Mouse (Mus musculus) liver, embryonic 12.5 days (tissue): ENCODE data around the gene Spock2. TPM values are rescaled to one million over a fixed set of nuclear protein-coding genes. Genes with fewer than 3 reads are reported as not detected.

ENCODE experiments used
- ATAC-seq: fragments of 200-750 bp; cut with Nextera tagmentation; 2 replicates; pipeline ENCODE4 v1.8.0; 2017; ENCODE audit warnings: moderate number of reproducible peaks, mild to moderate bottlenecking, moderate library complexity
- H3K27ac ChIP-seq: fragments of 300-500 bp; sonication (generic); 2 replicates; pipeline ENCODE4 v1.5.1; 2016; ENCODE audit warnings: mild to moderate bottlenecking
- H3K27me3 ChIP-seq: fragments of 300-500 bp; sonication (generic); replicated peaks from 2 replicates; pipeline ENCODE4 v1.6.1; 2016; ENCODE audit warnings: mild to moderate bottlenecking, moderate library complexity
- H3K36me3 ChIP-seq: fragments of 300-500 bp; sonication (generic); 2 replicates; pipeline ENCODE4 v1.6.1; 2016; ENCODE audit warnings: mild to moderate bottlenecking, moderate library complexity
- H3K4me1 ChIP-seq: fragments of 300-500 bp; sonication (generic); 2 replicates; pipeline ENCODE4 v1.6.1; 2016
- H3K4me2 ChIP-seq: fragments of 300-500 bp; sonication (generic); 2 replicates; pipeline ENCODE4 v1.6.1; 2016; ENCODE audit warnings: mild to moderate bottlenecking, moderate library complexity
- H3K4me3 ChIP-seq: fragments of 300-500 bp; sonication (generic); 2 replicates; pipeline ENCODE4 v1.5.1; 2016; ENCODE audit warnings: mild to moderate bottlenecking, moderate library complexity
- H3K9ac ChIP-seq: fragments of 300-500 bp; sonication (generic); 2 replicates; pipeline ENCODE4 v1.6.1; 2016; ENCODE audit warnings: mild to moderate bottlenecking, moderate library complexity
- H3K9me3 ChIP-seq: fragments of 300-500 bp; sonication (generic); replicated peaks from 2 replicates; pipeline ENCODE4 v1.6.1; 2016; ENCODE audit warnings: mild to moderate bottlenecking, moderate library complexity
- WGBS: fragments of 180-500 bp; shearing (Covaris S2); methylation state at CpG from one replicate; pipeline ENCODE4 v1.1.7; 2016; ENCODE audit not compliant: insufficient replicate concordance; 5-methylcytosine and 5-hydroxymethylcytosine counted together
- polyA plus RNA-seq: library from polyadenylated mRNA; unstranded; fragments of >200 nt; fragmentation: Nextera tagmentation; extraction: Ambion mirVana; gene quantifications from 2 replicates; pipeline ENCODE4 v1.2.1, GENCODE M21; 2016

The Spock2 gene
- polyA plus RNA-seq, 1 experiment from 2014 or later: 0.10 TPM

DNA sequence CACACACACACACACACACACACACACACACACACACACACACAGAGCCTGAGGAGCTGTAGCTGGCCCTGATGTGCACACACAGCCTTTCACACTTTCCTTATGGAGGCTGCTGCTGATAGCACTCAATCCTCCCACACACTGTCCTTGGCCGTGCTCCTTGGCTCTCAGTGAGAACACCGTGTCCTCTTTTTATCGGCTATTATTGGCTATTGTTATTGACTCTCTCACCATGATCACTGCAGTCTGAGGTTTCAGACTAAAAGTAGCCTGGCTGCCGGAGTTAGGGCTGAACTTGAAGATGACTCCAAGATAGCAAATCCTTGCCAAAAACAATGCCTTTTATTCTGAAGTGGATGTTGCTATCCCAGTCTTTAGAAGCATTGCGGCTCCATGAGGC, 24.1 kb upstream of the Spock2 start:
- H3K27ac ChIP-seq: peak overlapping the region; percentile 95; the same call in 1 of the 2 replicates
- no peak for ATAC-seq
- H3K36me3 ChIP-seq: no peaks in the 10 kb centered on the region
- H3K4me3 ChIP-seq: no peak overlapping the region
- H3K4me1 ChIP-seq: peaks cover 69% of the 10 kb centered on the region
- no peaks in the 10 kb centered on the region for H3K9me3 ChIP-seq
- no peak overlapping the region for H3K9ac ChIP-seq
- no peaks in the 10 kb centered on the region for H3K27me3 ChIP-seq
- 58% methylated on average over 5 of the region's 5 CpGs for WGBS
- H3K4me2 ChIP-seq: no peak overlapping the region

DNA sequence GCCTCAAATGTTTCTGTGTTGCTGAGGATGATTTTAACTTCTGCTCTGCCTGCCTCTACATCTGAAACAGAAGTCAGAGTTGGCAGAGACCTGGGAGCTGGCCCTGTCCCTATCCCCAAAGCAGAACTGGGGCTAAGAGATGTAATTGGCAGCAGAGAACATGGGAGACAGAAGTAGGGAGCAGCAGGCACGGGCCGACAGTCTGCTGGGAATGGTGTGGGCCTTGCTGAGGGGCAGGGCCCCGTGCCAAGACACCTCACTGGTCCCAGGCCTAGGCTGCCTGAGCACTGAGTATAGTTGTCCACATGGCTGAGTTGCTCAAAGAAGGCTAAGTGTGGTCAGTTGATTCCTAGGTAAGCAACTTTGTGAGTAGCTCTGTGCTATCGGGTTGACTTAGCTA, 22.0 kb upstream of the Spock2 start:
- no peak overlapping the region for H3K9ac ChIP-seq
- H3K9me3 ChIP-seq: no peaks in the 10 kb centered on the region
- no peak overlapping the region for H3K27ac ChIP-seq
- H3K36me3 ChIP-seq: no peaks in the 10 kb centered on the region
- peaks cover 47% of the 10 kb centered on the region for H3K4me1 ChIP-seq
- WGBS: 85% methylated on average over 4 of the region's 4 CpGs
- no peak for ATAC-seq
- no peak overlapping the region for H3K4me2 ChIP-seq
- no peaks in the 10 kb centered on the region for H3K27me3 ChIP-seq
- no peak overlapping the region for H3K4me3 ChIP-seq

DNA sequence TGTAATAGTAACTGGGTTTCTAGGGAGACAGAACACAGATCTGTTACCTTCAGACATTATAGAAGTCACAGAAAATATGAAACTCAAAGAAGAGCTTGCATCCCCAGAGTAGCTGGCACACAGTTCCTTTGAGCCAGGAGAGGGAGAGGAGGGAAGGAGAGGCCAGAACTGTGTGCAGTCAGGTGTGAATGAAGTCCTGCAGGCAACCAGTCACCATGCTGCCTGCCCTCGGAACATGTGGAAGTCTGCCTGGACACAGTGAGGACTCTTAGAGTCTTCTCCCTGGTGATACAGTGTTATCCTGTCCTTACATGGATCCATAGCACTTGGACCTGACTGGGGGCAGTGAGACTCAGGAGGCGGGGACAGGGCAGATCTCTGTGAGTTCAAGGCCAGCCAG, 13.7 kb upstream of the Spock2 start:
- Histone ChIP-seq H3K4me3 (no peak overlapping the region), H3K27ac (no peak overlapping the region), H3K27me3 (no peaks in the 10 kb centered on the region), H3K9ac (no peak overlapping the region), H3K4me2 (no peak overlapping the region), H3K36me3 (no peaks in the 10 kb centered on the region), H3K9me3 (no peaks in the 10 kb centered on the region), H3K4me1 (no peaks in the 10 kb centered on the region)
- no peak for ATAC-seq
- 74% methylated on average over 2 of the region's 2 CpGs for WGBS

DNA sequence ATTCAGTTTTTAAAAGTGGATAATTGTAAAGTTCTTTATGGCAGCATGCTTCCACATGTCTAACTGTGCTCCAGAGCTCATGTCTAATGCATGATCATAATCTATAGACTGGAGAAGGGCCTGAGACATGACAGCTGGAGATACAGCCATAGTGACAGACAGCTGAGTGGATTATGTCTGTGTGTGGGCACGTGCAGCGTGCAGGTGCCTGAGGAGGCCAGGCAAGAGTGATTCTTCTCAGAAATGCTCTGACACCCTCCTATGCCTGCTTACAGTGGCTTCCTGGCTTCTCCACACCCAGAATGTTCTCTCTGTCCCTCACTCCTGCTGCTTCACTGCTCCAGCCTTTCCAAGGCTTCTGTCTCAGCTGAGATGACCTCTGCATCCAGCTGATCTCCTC, 12.3 kb upstream of the Spock2 start:
- H3K4me1 ChIP-seq: no peaks in the 10 kb centered on the region
- H3K4me2 ChIP-seq: no peak overlapping the region
- no peaks in the 10 kb centered on the region; the same call in 1 of the 2 replicates for H3K36me3 ChIP-seq
- ATAC-seq: no peak
- H3K27ac ChIP-seq: no peak overlapping the region
- WGBS: 61% methylated on average over 2 of the region's 2 CpGs
- no peaks in the 10 kb centered on the region for H3K27me3 ChIP-seq
- no peaks in the 10 kb centered on the region for H3K9me3 ChIP-seq
- no peak overlapping the region for H3K4me3 ChIP-seq
- no peak overlapping the region for H3K9ac ChIP-seq

DNA sequence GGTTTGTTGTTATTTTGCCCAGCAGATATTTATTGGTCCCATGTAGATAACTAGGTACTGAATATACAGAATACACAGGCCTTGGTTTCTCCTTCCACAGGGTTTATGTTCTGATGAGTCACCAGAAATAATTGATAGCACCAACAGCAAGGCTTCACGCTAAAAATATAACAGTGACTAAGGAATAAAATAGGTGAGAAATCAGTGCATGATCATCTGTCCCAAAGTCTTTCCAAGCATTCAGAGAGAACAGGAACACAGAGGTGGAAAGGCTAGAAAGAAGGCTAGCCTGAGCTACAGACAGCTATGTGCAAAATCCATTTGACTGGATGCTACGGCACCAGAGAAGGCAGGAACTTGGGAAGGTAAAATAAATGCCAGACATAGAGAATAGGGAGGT, 10.5 kb upstream of the Spock2 start:
- Histone ChIP-seq H3K27ac (no peak overlapping the region), H3K9ac (no peak overlapping the region), H3K4me3 (no peak overlapping the region), H3K4me1 (no peaks in the 10 kb centered on the region), H3K27me3 (no peaks in the 10 kb centered on the region), H3K9me3 (no peaks in the 10 kb centered on the region), H3K36me3 (no peaks in the 10 kb centered on the region; the same call in 1 of the 2 replicates), H3K4me2 (no peak overlapping the region)
- WGBS: 80% methylated on average over 2 of the region's 2 CpGs
- no peak for ATAC-seq

DNA sequence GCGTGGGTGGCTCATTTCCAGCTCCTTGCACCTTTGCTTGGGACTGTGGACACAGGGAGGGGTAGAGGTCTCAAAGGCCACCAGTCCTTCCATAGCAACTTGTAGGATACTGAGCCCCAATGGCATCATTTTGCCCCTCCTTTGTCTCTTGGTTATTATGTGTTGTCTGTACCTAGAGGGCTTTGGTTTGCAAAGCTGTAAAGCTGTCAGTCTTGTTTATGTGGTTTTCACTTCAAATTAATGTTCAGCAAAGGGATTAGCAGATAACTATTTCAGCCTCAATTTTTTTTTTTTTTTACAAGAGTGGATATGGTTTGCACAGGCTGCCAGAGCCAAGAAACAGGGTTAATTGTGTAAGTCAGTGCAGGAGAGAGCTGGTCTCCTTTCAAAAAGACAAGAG, 9.7 kb upstream of the Spock2 start:
- H3K27ac ChIP-seq: no peak overlapping the region

DNA sequence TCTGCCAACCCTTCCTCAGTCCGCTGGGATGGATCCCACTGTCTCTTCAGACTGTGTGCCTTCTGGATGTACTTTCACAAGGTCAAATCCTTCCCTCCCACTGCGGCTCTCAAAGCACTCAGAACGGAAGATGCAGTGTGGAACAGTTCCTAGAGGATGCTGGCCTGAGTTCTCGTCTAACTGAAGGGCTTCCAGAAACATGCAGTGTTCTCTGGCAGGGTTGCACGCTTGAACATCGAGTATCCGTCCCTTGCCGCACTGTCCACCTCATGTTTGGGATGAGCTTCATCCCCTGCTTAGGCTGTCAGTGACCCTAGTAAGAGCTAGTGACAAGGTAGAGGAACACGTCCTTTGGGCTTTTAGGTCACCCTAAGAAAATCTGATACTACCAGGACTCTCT, 8.9 kb upstream of the Spock2 start:
- H3K4me1 ChIP-seq: no peaks in the 10 kb centered on the region
- 78% methylated on average over 9 of the region's 9 CpGs for WGBS
- ATAC-seq: no peak
- H3K4me2 ChIP-seq: no peak overlapping the region
- H3K9ac ChIP-seq: no peak overlapping the region
- no peak overlapping the region for H3K27ac ChIP-seq
- H3K4me3 ChIP-seq: no peak overlapping the region
- H3K9me3 ChIP-seq: no peaks in the 10 kb centered on the region
- H3K27me3 ChIP-seq: no peaks in the 10 kb centered on the region
- no peaks in the 10 kb centered on the region; the same call in 1 of the 2 replicates for H3K36me3 ChIP-seq

More for the DNA sequence above, 9.7 kb upstream of the Spock2 start:
- no peak overlapping the region for H3K4me2 ChIP-seq
- H3K36me3 ChIP-seq: no peaks in the 10 kb centered on the region; the same call in 1 of the 2 replicates
- no peak overlapping the region for H3K9ac ChIP-seq
- H3K27me3 ChIP-seq: no peaks in the 10 kb centered on the region
- H3K4me1 ChIP-seq: no peaks in the 10 kb centered on the region
- ATAC-seq: no peak
- 69% methylated on average over 1 of the region's 1 CpGs for WGBS
- H3K9me3 ChIP-seq: no peaks in the 10 kb centered on the region
- H3K4me3 ChIP-seq: no peak overlapping the region

DNA sequence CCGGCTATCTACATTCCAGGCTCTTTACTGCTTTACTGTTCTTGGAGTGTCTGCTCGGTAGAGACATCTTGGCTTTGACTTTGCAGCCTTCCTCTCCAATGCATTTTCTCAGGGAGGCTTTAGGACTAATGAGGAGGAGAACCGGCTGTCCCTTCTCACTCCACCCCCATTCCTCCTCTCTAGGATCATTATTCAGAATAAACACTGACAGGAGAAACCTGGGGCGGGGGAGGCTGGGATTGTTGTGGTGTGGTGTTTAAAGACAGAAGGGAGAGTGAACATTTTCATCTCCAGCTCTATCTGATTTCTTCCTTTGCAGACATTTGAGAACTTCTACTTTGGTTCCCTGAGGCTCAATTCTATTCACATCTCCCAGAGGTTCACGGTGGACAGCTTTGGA, 8.2 kb upstream of the Spock2 start:
- no peak overlapping the region for H3K4me2 ChIP-seq
- no peak overlapping the region for H3K27ac ChIP-seq
- no peak overlapping the region for H3K4me3 ChIP-seq
- H3K4me1 ChIP-seq: no peaks in the 10 kb centered on the region
- 68% methylated on average over 5 of the region's 5 CpGs for WGBS
- no peak overlapping the region for H3K9ac ChIP-seq
- H3K27me3 ChIP-seq: peaks cover 2% of the 10 kb centered on the region
- ATAC-seq: no peak
- H3K36me3 ChIP-seq: no peaks in the 10 kb centered on the region; the same call in 1 of the 2 replicates
- no peaks in the 10 kb centered on the region for H3K9me3 ChIP-seq

DNA sequence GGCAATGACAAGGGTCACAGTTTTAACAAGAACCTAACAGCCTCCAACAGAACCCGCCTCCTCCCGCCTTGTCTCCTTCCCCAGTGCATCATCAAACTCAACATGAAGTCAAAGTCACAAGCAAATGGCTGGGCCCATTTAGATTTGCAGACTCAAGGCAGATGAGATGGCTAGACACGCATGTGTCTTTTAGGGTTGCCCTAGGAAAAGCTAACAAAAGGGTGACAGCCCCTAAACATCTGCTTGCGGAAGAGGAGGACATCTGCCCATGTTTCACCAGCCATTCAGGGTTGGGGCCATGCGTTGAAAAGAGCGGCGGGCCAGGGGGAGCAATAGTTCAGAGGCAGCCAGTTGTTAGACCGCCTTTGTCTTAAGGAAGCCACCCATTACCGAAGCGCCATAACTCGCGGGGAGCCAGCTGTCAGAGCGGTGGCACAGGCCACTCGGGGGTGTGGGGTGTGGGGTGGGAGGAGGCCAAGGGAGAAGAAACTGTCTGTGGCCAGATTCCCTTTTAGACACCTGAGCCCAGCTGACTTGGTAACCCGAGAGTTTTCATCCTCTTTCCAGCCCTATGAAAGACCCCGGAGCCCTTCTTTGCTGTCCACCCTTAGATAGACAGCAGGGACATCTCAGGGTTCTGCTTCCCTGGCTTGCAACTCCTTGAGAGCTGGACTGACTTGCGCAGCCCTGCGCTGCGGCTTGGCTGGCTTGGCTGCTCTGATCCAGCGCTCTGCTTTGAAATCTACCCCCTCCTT, 451 bp upstream of the Spock2 start:
- Histone ChIP-seq H3K4me2 (no peak overlapping the region), H3K4me1 (peaks cover 15% of the 10 kb centered on the region), H3K9me3 (no peaks in the 10 kb centered on the region), H3K9ac (no peak overlapping the region), H3K36me3 (no peaks in the 10 kb centered on the region), H3K4me3 (no peak overlapping the region), H3K27me3 (peaks cover 75% of the 10 kb centered on the region), H3K27ac (no peak overlapping the region)
- WGBS: 24% methylated on average over 20 of the region's 20 CpGs
- no peak for ATAC-seq

DNA sequence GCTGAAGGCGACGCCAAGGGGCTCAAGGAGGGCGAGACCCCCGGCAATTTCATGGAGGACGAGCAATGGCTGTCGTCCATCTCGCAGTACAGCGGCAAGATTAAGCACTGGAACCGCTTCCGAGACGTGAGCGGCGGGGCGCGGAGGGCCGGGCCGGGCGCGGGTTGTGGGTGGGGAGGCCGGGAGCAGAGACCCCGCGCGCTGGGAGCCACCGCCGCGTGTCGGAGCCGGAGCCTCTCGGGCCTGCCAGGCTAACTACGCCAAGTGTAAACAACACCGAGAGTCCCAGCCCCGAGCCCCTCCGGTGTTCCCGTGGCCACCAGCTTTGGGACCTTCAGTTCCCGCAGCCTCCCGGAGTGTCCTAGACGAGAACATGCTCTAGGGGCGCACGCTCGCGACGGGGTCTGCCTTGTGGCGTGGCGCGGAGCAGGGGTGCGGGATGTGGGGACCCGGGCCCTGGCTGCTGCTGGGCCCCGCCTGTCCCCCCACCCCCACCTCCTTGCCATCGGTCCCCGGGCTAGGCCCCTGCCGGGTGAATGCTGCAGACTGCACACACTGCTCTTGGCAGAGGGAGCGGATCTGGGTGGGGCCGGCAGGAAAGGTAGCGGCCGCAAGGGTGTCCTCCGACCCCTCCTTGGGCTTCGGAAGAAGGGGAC, 640 bp downstream of the Spock2 start:
- peaks cover 15% of the 10 kb centered on the region for H3K4me1 ChIP-seq
- H3K36me3 ChIP-seq: no peaks in the 10 kb centered on the region
- H3K27me3 ChIP-seq: peaks cover 86% of the 10 kb centered on the region
- peak; percentile 47; the same call in 1 of the 2 replicates for ATAC-seq
- under 1% methylated on average over 57 of the region's 57 CpGs for WGBS
- no peaks in the 10 kb centered on the region for H3K9me3 ChIP-seq
- peak overlapping the region; percentile 49 for H3K4me3 ChIP-seq
- H3K4me2 ChIP-seq: peak overlapping the region; percentile 71
- H3K27ac ChIP-seq: no peak overlapping the region
- H3K9ac ChIP-seq: peak overlapping the region; percentile 2; the same call in 1 of the 2 replicates

DNA sequence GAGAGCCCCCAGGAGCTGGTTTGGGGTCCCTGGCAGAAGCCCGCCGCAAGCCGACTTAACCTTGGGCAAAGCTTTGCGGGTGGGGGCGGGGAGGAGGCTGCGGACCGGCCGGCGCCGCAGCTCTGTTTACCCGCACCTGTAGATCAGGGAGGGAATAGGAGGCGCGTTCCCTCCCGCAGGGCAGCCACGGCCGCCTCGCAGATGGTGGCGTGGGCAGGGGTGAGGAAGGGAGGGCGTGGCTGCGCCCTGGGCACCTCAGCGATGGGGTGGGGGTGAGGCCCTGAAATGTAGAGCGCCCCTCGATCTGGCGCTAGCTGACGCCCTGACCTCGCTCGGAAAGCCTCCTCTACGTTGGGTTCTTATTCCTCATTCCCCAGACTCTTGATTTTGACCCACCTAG, 1.4 kb downstream of the Spock2 start:
- H3K9ac ChIP-seq: no peak overlapping the region
- no peak overlapping the region for H3K27ac ChIP-seq
- peaks cover 90% of the 10 kb centered on the region for H3K27me3 ChIP-seq
- no peak for ATAC-seq
- H3K36me3 ChIP-seq: no peaks in the 10 kb centered on the region
- 2% methylated on average over 28 of the region's 28 CpGs for WGBS
- H3K4me1 ChIP-seq: peaks cover 15% of the 10 kb centered on the region
- H3K9me3 ChIP-seq: no peaks in the 10 kb centered on the region
- H3K4me2 ChIP-seq: peak overlapping the region; percentile 71
- peak overlapping the region; percentile 49 for H3K4me3 ChIP-seq

DNA sequence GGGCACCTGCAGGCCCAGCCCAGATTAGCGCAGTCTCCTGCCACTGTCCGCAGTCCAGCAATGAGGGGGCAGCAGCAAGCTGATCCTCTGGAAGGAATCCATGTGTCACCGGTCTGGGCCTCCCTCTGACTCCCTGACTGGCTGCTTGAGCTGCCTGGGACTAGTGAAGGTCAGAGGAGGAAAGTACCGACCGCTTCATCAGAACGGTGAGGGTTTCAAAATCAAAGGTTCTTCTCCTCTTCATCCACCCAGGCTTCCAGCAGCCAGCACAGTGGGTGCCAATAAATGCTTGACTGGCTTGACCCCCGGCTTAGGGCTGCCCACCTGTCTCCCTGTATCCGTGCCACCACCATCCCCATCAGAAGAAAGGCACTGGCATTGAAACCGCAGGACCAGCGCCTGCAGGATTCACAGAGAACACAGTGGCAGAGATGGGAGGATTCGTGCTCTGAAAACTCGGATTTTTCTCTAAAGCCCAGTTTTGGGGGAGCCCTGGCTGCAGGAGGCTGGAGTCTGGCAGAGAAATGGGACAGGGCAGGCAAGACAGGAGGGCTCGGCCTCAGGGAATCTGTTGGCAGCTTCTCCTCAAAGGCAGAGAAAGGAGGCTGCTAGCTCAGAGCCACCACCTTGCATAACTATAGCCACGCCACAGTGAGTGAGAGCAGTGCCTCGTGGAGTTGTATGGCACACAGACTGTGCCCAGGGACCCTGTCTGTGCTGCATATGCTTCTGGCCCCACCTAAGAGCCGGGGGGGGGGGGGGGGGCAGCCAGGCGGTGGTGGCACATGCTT, 2.5 kb downstream of the Spock2 start:
- 41% methylated on average over 15 of the region's 17 CpGs for WGBS
- H3K4me3 ChIP-seq: no peak overlapping the region
- peaks cover 94% of the 10 kb centered on the region for H3K27me3 ChIP-seq
- H3K4me2 ChIP-seq: no peak overlapping the region
- no peaks in the 10 kb centered on the region for H3K9me3 ChIP-seq
- no peak overlapping the region for H3K27ac ChIP-seq
- H3K4me1 ChIP-seq: peaks cover 15% of the 10 kb centered on the region
- H3K36me3 ChIP-seq: no peaks in the 10 kb centered on the region
- ATAC-seq: no peak
- no peak overlapping the region for H3K9ac ChIP-seq
